Mouse (Mus musculus) MEL-GATA-1-ER (cell line): ENCODE results near the gene Olfr45.
"Not testable (repeated sequence)": the region's sequence is repeated elsewhere in the genome, so short reads cannot be mapped to it uniquely, and the experiment has no call there.

Experiments used
- DNase-seq: peaks from one replicate; pipeline ENCODE4 v3.0.0-alpha.2; 2012; ENCODE audit warnings: low read depth; ENCODE audit errors: extremely low read depth

Gene Olfr45

GRCm38 (mm10) chr7:140681651-140682050 is at the start of gene Olfr45:
Gene Olfr45 (plus strand): TSS chr7:140681951.
- DNase-seq = no peak

DNA sequence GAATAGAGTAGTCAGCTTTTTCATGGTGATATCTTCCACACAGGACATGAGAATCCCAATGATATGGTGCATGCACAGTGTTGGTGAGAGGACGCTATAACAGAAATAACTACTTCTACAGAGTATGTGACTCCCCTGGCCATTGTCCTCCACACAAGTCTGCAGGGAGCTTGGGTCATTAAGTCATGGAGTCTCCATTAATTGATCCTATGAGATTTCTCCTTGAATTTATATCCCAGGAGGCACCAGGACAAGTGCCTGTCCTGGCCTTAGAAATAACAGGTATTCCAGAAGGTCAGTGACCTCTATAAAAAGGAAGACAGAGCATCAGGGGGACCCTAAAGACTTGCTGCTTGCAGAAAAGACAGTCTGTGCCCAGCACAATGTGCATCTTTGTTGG is 35.6 kb upstream of the Olfr45 start, which contains the start of gene Olfr53:
Gene Olfr53 (plus strand): TSS at position 301 of the 400 bp plus-strand sequence.
- no peak for DNase-seq

DNA sequence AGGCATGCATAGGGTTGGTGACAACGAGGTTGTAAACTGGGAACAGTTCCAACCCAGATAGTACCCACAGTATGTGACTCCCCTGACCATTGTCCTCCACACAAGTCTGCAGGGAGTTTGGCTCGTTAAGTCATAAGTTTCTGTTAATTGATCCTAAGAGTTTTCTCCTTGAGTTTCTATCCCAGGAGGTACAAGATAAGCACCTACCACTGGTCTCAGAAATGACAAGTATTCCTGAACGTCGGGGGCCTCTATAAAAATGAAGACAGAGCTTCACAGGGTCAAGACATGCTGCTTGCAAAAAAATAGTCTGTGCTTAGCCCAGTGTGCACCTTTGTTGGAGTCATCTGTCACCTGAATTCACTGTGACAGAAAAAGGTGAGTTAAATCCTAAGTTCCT is 22.1 kb upstream of the Olfr45 start, which contains the start of gene Olfr539:
Gene Olfr539 (plus strand): TSS at position 301 of the 400 bp plus-strand sequence.
- no peak for DNase-seq

DNA sequence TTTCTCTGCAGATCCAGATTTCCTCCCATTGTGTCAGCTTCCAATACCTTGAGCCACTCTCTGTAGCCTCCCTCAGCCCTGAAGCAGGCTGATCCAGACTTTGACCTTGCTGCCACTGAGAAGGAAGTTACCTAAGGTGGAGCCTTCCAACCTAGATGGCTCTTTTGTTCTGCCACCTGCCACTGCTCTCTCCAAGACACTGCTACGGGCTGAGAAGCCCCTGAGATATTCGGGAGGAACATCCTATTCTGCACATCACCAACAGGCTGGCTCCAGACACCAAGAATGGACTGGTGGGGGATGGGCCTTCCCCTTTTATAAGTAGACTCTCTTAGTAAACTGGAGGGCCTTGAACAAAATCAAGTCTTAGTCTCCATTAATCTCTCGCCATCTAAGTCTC is 11.1 kb upstream of the Olfr45 start:
- not testable (repeated sequence) for DNase-seq

DNA sequence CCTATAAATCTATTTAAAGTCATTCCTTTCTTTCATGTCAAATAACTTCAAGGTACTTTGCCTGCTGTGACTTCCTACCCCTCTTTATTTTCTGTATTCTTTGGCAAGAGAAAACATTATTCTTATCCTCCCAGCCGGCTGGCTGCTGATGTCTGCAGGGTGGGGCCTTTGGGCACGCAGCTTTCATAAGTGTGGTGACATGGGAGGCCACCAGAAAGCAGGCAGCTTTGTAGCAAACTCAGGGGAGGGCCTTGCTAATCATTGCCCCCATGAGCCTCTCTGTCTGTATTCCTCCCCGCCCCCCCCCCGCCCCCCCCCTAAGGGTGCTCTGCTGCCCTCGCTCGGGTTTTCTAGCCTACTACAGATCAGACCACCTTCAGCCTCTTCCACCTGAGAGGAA is 5.9 kb upstream of the Olfr45 start:
- DNase-seq = no peak

GRCm38 (mm10) chr7:140679591-140679990 is 2.2 kb upstream of the Olfr45 start:
- DNase-seq = not testable (repeated sequence)

DNA sequence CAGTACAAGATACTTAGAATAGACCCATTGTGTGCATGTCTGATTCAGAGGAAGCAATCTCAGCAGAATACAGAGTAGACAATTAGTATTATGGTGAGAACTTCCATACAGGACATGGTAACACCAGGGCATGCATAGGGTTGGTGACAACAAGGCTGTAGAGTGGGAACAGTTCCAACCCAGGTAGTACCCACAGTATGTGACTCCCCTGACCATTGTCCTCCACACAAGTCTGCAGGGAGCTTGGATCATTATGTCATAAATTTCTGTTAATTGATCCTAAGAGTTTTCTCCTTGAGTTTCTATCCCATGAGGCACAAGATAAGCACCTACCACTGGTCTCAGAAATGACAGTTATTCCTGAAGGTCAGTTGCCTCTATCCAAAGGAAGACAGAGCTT is 15.2 kb downstream of the Olfr45 start, which contains the start of gene Olfr541:
Gene Olfr541 (plus strand): TSS at position 301 of the 400 bp plus-strand sequence.
- DNase-seq = no peak

DNA sequence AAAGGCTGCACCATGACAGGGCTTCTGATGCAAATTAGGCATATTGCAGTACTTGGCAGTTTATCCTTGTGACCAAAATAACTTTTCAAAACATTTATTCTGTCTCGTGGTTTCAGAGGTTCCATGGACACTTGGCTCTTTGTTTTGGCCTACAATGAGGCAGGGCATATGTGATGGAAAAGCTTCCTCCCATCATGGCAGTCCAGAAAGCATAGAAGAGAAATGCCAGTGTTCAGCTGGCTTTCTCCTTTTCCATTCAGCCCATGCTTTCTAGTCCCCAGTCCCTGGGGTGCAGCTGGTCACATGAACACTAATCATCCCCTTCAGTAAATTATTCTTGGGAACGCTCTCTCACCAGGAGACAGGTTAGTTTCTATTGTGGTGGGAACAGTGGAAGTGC is 24.6 kb downstream of the Olfr45 start:
- no peak for DNase-seq

DNA sequence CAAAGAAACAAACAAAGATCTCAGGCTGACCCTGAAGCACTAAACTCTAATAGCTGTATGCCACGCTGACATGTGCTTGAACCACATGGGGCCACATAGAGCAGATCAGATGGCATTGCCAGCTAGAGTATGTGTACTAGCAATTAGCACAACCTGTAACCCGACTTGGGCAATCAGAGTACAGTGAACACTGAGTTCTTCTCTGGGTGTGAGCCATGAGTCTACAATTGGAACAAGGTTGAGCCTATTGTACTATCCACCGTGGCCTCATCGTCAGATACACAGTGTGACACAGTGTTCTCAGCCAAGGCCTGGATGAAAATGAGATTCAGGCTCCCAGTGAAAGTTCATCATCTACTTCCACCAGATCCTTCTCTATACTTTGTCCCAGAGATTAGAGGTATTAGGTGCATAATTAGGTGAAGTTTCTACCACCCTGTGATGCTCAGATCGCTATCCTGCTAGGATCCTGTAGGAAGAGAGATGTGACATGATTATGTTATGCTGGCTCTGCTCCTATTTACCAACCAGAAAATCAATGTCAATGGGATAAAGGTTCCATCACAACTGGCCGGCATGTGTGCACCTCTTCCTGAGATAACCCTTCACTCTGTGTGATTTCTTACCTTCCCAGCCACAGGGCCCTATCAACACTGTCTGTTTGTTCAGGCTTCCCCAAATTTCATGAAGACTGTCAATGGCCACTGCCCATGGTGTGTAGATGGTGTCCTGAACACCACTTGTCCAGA is 26.0 kb downstream of the Olfr45 start:
- no peak for DNase-seq

DNA sequence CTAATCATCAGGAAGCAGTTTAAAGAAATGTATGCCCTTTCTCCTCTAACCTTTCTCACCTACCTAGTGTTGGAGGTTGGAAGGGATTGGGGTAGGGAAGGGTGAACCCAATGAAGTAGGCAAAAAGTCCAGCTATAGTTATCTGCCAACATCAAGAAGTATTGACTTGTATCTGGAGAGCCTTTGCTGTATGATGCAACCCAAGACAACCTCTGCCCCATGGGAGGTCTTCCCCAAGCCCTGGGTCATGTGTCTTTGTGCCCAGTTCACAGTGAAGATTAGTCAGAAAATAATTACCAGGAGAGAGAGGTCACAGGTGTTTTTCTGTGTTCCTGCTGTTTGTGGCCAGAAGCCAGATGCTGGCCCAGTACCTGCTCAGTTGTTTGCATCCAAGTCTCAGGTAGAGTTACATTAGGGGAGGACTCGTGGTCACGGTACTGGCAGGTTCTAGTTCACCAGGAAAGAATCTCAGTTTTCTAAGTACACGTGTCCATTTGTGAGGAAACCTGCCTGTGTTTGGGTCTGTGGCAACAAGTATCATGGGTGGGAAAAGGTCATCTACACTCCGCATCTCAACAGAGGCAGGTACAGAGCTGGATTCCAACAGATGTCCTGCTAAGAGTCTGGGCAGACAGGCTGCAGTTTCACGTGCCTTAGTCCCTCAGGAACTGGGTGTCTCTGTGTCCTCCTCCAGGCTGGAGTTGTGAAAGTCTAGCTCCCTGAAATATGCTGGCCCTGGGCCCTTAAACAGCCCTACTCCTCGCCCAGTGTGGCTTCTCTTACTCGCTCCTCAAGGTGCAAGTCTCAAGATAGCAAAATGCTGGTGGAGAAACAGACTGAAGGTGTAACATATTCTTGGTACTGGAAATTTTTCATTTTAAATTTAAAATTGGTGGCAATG is 35.7 kb downstream of the Olfr45 start:
- no peak for DNase-seq

GRCm38 (mm10) chr7:140721095-140721494 is 39.3 kb downstream of the Olfr45 start:
- DNase-seq = no peak

DNA sequence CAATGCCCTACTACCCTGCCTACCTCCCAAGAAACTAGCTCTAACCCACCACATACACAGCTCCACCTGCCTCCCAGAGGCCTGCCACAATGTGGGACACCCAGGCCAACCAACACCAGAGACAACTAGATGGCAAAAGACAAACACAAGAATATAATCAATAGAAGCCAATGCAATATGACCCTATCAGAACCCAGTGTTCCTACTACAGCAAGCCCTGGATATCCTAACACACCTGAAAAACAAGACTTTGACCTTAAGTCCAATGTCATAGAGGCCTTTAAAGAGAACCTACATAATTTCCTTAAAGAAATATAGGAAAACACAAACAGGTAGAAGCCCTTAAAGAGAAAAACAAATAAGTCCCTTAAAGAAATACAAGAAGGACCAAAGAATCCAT is 43.8 kb downstream of the Olfr45 start:
- DNase-seq = no peak

- no peak for DNase-seq
Measured at GRCm38 (mm10) chr7:140733162-140733561, 51.4 kb downstream of the Olfr45 start.
